Mouse (Mus musculus): ENCODE results near the gene Cela3a. TPM values are rescaled to one million over a fixed set of nuclear protein-coding genes. Genes with fewer than 3 reads are reported as not detected.

The Cela3a gene
- polyA plus RNA-seq (2021; fragmentation: Nextera tagmentation) = not detected in 2 replicates
- long read RNA-seq, experiment 1 = 0 reads
- long read RNA-seq, experiment 2 = 0 reads

GRCm38 (mm10) chr4:137409691-137410090 lies at the start of gene Cela3a:
Cela3a (minus strand) TSS chr4:137409791.

GRCm38 (mm10) chr4:137453234-137453767 lies 43.7 kb upstream of the Cela3a start, which contains the start of gene 1700013G24Rik:
1700013G24Rik (plus strand) TSS chr4:137453284.

GRCm38 (mm10) chr4:137430502-137430901 lies 20.9 kb upstream of the Cela3a start, which contains the start of gene Cela3b:
Cela3b (minus strand) TSS chr4:137430540.

GRCm38 (mm10) chr4:137357517-137358254 lies 51.9 kb downstream of the Cela3a start, which contains the start of gene Cdc42:
Cdc42 (minus strand) TSS chr4:137357720.

Other genes with a start within 250 kb of the Cela3a start
- 1.3 TPM in 2 replicates for gene Wnt4, start 132.3 kb downstream of the Cela3a start, polyA plus RNA-seq (2021; fragmentation: Nextera tagmentation)
- 462 and 467 TPM in 2 replicates for gene Cdc42, start 52.1 kb downstream of the Cela3a start, polyA plus RNA-seq (2021; fragmentation: Nextera tagmentation)
- gene Cela3b, start 20.7 kb upstream of the Cela3a start, polyA plus RNA-seq (2021; fragmentation: Nextera tagmentation) = not detected in 2 replicates
- gene 1700013G24Rik, start 43.5 kb upstream of the Cela3a start, polyA plus RNA-seq (2021; fragmentation: Nextera tagmentation) = not detected in 2 replicates
- 0.88 and 1.2 TPM in 2 replicates for gene Hspg2, start 59.0 kb upstream of the Cela3a start, polyA plus RNA-seq (2021; fragmentation: Nextera tagmentation)
- 0.41 TPM in 1 of 2 replicates, not detected in the other for gene Ldlrad2, start 164.8 kb upstream of the Cela3a start, polyA plus RNA-seq (2021; fragmentation: Nextera tagmentation)
- 32.3 and 33.1 TPM in 2 replicates for gene Usp48, start 184.0 kb upstream of the Cela3a start, polyA plus RNA-seq (2021; fragmentation: Nextera tagmentation)